In genomic region chr11:33574944-33575343, GRCm38 (mm10) we compare ENCODE assay signal across 16 mouse cellular contexts. TPM values are rescaled to one million over a fixed set of nuclear protein-coding genes. Genes with fewer than 3 reads are reported as not detected.
A peak's percentile ranks its signal among the peaks of the same experiment; 100 is the strongest.
DNase-seq lines count a peak whose midpoint lies in the region; ATAC-seq and TF ChIP-seq lines count a peak whose summit lies in the region.
"Had no signal": no experiment of that assay in that cellular context is flagged by ENCODE, and none has a peak within 500 bp of the region (broad histone marks: within the 10 kb centered on the region; RNA-seq: fewer than 3 reads in every experiment).

No protein-coding gene starts in this region.

- H3K4me3 ChIP-seq in layer of hippocampus, adult 2 months: no peak overlapping the region
- H3K4me3 ChIP-seq in ES-Bruce4 (ENCODE audit: low read depth, low read length): no peak overlapping the region
- H3K4me3 ChIP-seq: intestine, embryonic 15.5 days; myocyte had no signal

- no peak overlapping the region for H3K9ac ChIP-seq in ES-Bruce4 (ENCODE audit: low read depth, poor library complexity, severe bottlenecking)
- H3K9ac ChIP-seq: intestine, embryonic 15.5 days had no signal

- H3K9me3 ChIP-seq in ES-Bruce4 (replicated peaks; ENCODE audit: control insufficient read depth, insufficient read depth, low read length, poor library complexity, severe bottlenecking): no peaks in the 10 kb centered on the region
- H3K9me3 ChIP-seq: intestine, embryonic 15.5 days had no signal

- H3K4me1 ChIP-seq in ES-Bruce4 (ENCODE audit: control insufficient read depth, insufficient read depth, low read length): peaks cover 3% of the 10 kb centered on the region
- H3K4me1 ChIP-seq: intestine, embryonic 15.5 days had no signal

- no peak overlapping the region for H3K27ac ChIP-seq in layer of hippocampus, adult 2 months
- no peak overlapping the region for H3K27ac ChIP-seq in ES-Bruce4 (ENCODE audit: insufficient read depth, low read length)
- H3K27ac ChIP-seq: intestine, embryonic 15.5 days had no signal

- no peak for ATAC-seq in CD4-positive, CD25-positive, alpha-beta regulatory T cell, adult 4 months
- ATAC-seq in megakaryocyte-erythroid progenitor cell, adult 5-6 weeks (replicated peaks; ENCODE audit: low FRiP score, low TSS enrichment, poor library complexity, severe bottlenecking): no peak
- ATAC-seq: activated CD4-positive, CD25-positive, alpha-beta regulatory T cell, adult 4 months; intestine, embryonic 15.5 days had no signal

- TF ChIP-seq CTCF in layer of hippocampus, adult 2 months (conservative IDR thresholded peaks at IDR 0.05): peak; percentile 51
- peak; percentile 5 for TF ChIP-seq CTCF in ES-Bruce4 (IDR thresholded peaks at IDR 0.05; ENCODE audit: low read depth, low read length)

- no peak for TF ChIP-seq EP300 in ES-Bruce4 (IDR thresholded peaks at IDR 0.05; ENCODE audit: insufficient read depth, low read depth, low read length)

- no peaks in the 10 kb centered on the region for H3K36me3 ChIP-seq in ES-Bruce4 (ENCODE audit: control insufficient read depth, insufficient read depth, low read length, poor library complexity, severe bottlenecking)
- H3K36me3 ChIP-seq: intestine, embryonic 15.5 days had no signal

- no peaks in the 10 kb centered on the region for H3K27me3 ChIP-seq in ES-Bruce4 (ENCODE audit: control insufficient read depth, insufficient read depth, low read length, poor library complexity, severe bottlenecking)
- H3K27me3 ChIP-seq: intestine, embryonic 15.5 days had no signal

- TF ChIP-seq POLR2A in ES-Bruce4 (IDR thresholded peaks at IDR 0.05; ENCODE audit: insufficient read depth, low read length): no peak

- DNase-seq in CD4-positive, CD25-positive, alpha-beta regulatory T cell, adult 2 months (ENCODE audit: low read depth, low spot score): peak; percentile 5
- DNase-seq in layer of hippocampus, adult 2 months (ENCODE audit: low spot score in 2 of 2): no peak
- no peak for DNase-seq in layer of hippocampus, adult 18-20 months (ENCODE audit: low spot score in 2 of 2)
- peak; percentile 22 for DNase-seq in induced T-regulatory cell, adult 2 months (ENCODE audit: low read depth)
- DNase-seq in ovary, postnatal 14 days (ENCODE audit: low spot score): no peak
- DNase-seq: gastrocnemius, postnatal 14 days; layer of hippocampus, adult 9-11 months had no signal

RNA-seq across cellular contexts. Expression of gene Gabrp, which starts 3.8 kb away (rescaled TPM):
- not detected for polyA plus RNA-seq in CD4-positive, CD25-positive, alpha-beta regulatory T cell, adult 4 months (2017; shearing (Covaris generic))
- not detected for total RNA-seq in layer of hippocampus, adult 2 months (2021)
- total RNA-seq in layer of hippocampus, adult 18-20 months (2021): not detected
- 0.18 and 0.59 TPM in 2 replicates for polyA plus RNA-seq in ES-Bruce4 (2011; ENCODE audit: insufficient read depth, insufficient read length, low read depth, missing spikeins)
- not detected in 2 replicates for total RNA-seq in megakaryocyte-erythroid progenitor cell, adult 5-6 weeks (2014; fragmentation: Nextera tagmentation)
- total RNA-seq in megakaryocyte-erythroid progenitor cell, adult 5-6 weeks (2017): not detected in 2 replicates
- total RNA-seq: gastrocnemius, postnatal 14 days; megakaryocyte progenitor cell, adult 5-6 weeks had no signal
- polyA plus RNA-seq: activated CD4-positive, CD25-positive, alpha-beta regulatory T cell, adult 4 months; myocyte; spleen, adult 2 months had no signal

RNA-seq across cellular contexts. Expression of gene D130052B06Rik, which starts 24.2 kb away (rescaled TPM):
- not detected for polyA plus RNA-seq in CD4-positive, CD25-positive, alpha-beta regulatory T cell, adult 4 months (2017; shearing (Covaris generic))
- not detected for total RNA-seq in layer of hippocampus, adult 2 months (2021)
- total RNA-seq in layer of hippocampus, adult 18-20 months (2021): not detected
- not detected in 2 replicates for polyA plus RNA-seq in ES-Bruce4 (2011; ENCODE audit: insufficient read depth, insufficient read length, low read depth, missing spikeins)
- total RNA-seq in megakaryocyte-erythroid progenitor cell, adult 5-6 weeks (2014; fragmentation: Nextera tagmentation): not detected in 2 replicates
- not detected in 2 replicates for total RNA-seq in megakaryocyte-erythroid progenitor cell, adult 5-6 weeks (2017)
- total RNA-seq: gastrocnemius, postnatal 14 days; megakaryocyte progenitor cell, adult 5-6 weeks had no signal
- polyA plus RNA-seq: activated CD4-positive, CD25-positive, alpha-beta regulatory T cell, adult 4 months; heart, embryonic 16.5 days; intestine, embryonic 15.5 days; myocyte; spleen, adult 2 months had no signal

Comparison
In these comparisons a context has a peak if more than half of its experiments do, and no peak if none do; other contexts are left out.
1. DNase-seq: peak in CD4-positive, CD25-positive, alpha-beta regulatory T cell, adult 2 months (single experiment) and induced T-regulatory cell, adult 2 months (single experiment); none in layer of hippocampus, adult 2 months (0 of 2), layer of hippocampus, adult 18-20 months (0 of 2) and ovary, postnatal 14 days (single experiment).